Comparison of ENCODE assay signal across 1 mouse cellular context in the genomic region with DNA sequence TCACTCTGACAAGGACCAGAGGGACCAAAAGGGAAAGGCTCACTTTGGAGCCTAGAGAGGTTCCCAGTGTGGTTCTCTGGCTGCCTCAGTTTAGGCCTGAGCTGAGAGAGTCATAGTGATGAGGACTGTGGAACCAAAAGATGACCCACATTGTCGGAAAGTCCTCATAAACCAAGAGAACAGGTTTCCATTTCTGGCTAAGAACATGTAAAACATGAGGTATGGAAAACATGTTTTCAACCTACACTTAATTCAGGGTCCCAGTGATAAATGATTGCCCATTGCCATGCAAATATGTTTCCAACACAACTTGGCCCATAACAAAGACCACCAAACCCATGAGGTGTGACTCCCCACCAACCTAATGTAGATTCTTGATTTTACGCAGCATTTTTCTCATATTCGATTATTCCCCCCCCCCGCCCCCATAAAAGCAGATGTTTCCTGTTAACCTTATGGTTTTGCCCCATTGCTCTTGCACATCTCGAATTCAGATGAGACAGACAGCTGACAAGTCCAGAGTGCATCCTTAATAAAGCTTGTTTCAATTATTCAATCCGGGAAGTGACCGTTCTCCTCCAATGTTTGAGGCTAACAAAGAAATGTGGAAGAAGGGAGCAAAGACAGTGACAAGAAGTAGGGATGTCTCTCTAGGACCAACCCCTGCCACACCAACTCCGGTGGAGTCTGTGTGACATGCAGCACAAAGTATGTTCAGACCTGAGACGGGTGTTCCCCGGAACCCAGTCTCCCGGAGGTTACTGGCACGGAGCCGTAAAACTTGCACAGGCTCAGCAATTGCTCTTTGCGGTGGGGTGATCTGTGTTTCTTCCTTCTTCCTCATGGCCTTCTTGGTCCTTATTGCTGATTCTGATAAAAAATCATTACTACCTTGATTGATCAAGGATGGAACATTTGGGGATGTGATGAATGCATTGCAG.
A peak's percentile ranks its signal among the peaks of the same experiment; 100 is the strongest.
TF ChIP-seq lines count a peak whose summit lies in the region.

No protein-coding gene starts in this region.

TF ChIP-seq in CH12.LX, 34 proteins besides CTCF, POLR2A, EP300 and RAD21 (continued from another document):
- TF ChIP-seq MAX (IDR thresholded peaks at IDR 0.05; ENCODE audit: low read length) (peak; percentile 58; the same call in 1 of the 2 replicates), JUND (conservative IDR thresholded peaks at IDR 0.05; ENCODE audit: low read depth, low read length) (peak; percentile 47), SMC3 (IDR thresholded peaks at IDR 0.05; ENCODE audit: low read depth, low read length) (no peak), MXI1 (IDR thresholded peaks at IDR 0.05; ENCODE audit: low read depth, low read length) (peak; percentile 35; the same call in 1 of the 2 replicates), IRF4 (IDR thresholded peaks at IDR 0.05; ENCODE audit: low read depth, low read length) (peak; percentile 59), MYC (IDR thresholded peaks at IDR 0.05; ENCODE audit: low read depth, low read length) (peak; percentile 55; the same call in 1 of the 2 replicates), ZC3H11A (IDR thresholded peaks at IDR 0.05; ENCODE audit: low read depth, low read length) (no peak), UBTF (IDR thresholded peaks at IDR 0.05; ENCODE audit: low read depth, low read length) (no peak), NRF1 (IDR thresholded peaks at IDR 0.05; ENCODE audit: low read depth, low read length) (no peak), RCOR1 (conservative IDR thresholded peaks at IDR 0.05; ENCODE audit: low read depth, low read length) (peak; percentile 59; the same call in 1 of the 2 replicates), ETS1 (conservative IDR thresholded peaks at IDR 0.05; ENCODE audit: low read depth, low read length) (peak; percentile 71; the same call in 1 of the 2 replicates), JUN (IDR thresholded peaks at IDR 0.05; ENCODE audit: insufficient read depth, low read depth, low read length) (peak; percentile 17; the same call in 1 of the 2 replicates), ZKSCAN1 (IDR thresholded peaks at IDR 0.05; ENCODE audit: borderline replicate concordance, low read depth, low read length) (no peak)
